Mouse (Mus musculus): ENCODE measurements around the gene Zfp42. TPM values are rescaled to one million over a fixed set of nuclear protein-coding genes. Genes with fewer than 3 reads are reported as not detected.
"Not testable (repeated sequence)": the region's sequence is repeated elsewhere in the genome, so short reads cannot be mapped to it uniquely, and the experiment has no call there.

Zfp42 gene
- polyA plus RNA-seq (2012), result not detected in 2 replicates

DNA sequence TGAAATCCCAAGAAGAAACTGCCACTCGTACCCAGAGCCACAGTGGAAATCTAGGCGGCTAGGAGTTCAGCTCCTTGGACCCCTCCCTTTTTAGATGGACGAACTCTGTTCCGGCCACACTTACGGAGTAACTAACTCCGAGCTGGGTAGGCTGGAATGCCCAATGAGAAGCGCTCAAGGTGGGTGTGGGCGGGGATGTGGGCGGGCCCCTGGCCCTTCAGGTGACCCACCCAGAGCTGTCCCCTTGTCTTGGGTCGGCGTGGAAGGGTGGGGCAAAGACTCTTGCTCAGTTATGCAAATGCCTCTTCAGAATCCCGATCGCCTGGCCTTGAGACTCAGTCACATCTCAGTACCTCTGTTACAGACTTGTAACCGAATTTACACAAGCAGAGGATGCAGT is at the start of gene Zfp42:
Zfp42 (minus strand) TSS at position 85 of the 400 bp plus-strand sequence.
- Histone ChIP-seq H3K36me3 (ENCODE audit: control insufficient read depth) (no peaks in the 10 kb centered on the region), H3K4me3 (replicated peaks) (no peak within 1 kb of the TSS), H3K4me1 (ENCODE audit: control insufficient read depth) (no peaks in the 10 kb centered on the region), H3K27me3 (ENCODE audit: control insufficient read depth) (no peaks in the 10 kb centered on the region), H3K9me3 (ENCODE audit: control insufficient read depth, low read length) (peaks cover 7% of the 10 kb centered on the region)
- TF ChIP-seq TAL1 (IDR thresholded peaks at IDR 0.05; ENCODE audit: low read length) (no peak), GATA1 (IDR thresholded peaks at IDR 0.05; ENCODE audit: low read length) (no peak)

DNA sequence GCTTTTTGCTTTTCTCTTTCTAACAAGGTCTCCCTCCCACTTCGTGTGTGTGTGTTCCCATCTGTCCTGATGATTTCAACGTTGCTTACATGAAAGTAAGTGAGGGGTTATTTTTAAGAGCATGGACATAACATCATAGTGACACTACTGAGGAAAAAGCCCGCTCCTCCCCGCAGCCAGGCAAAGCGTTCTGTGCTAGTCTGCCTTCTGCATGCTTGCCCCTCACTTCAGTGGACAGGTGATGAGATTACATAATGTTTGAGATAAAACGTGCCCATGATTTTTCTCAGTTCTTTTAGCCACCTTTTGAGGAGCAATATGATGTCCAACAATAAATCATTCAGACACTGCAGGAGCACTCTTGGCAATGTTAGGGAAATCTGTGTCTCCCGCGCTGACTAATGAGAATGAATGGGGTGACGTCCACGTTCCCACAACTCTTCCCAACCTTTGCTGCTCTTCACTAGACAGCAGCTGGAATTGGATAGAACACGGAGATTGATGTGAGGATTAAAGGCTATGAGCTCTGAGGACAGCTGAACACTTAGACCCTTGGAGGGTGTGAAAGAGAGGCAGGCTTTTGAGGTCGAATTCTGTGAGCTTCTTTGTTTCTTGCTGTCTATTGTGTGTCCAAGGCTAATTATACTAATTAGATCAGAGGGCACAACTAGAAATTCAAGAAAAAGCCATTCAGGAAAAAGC is 49.4 kb upstream of the Zfp42 start:
- TF ChIP-seq GATA1 (IDR thresholded peaks at IDR 0.05; ENCODE audit: low read length), result no peak
- no peak for TF ChIP-seq TAL1 (IDR thresholded peaks at IDR 0.05; ENCODE audit: low read length)
- Histone ChIP-seq H3K9me3 (ENCODE audit: control insufficient read depth, low read length) (no peaks in the 10 kb centered on the region), H3K4me1 (ENCODE audit: control insufficient read depth) (no peaks in the 10 kb centered on the region), H3K36me3 (ENCODE audit: control insufficient read depth) (no peaks in the 10 kb centered on the region), H3K4me3 (replicated peaks) (no peak overlapping the region), H3K27me3 (ENCODE audit: control insufficient read depth) (no peaks in the 10 kb centered on the region)

DNA sequence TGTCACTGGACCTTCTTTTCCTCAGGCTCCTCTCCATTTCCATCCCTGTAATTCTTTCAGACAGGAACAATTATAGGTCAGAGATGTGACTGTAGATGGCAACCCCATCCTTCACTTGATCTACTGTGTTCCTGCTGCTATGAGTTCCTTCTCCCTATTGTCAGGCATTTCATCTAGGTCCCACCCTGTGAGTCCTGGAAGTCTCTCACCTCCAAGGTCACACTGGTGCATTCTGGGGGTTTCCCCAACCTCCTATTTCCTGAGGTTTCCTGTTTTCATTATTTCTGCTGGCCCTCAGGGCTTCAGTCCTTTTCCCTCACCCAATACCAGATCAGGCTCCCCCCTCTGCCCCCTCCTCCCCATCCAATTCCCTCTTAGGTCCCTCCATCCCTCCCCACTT is 45.5 kb upstream of the Zfp42 start:
- H3K4me3 ChIP-seq (replicated peaks); H3K9me3 ChIP-seq (ENCODE audit: control insufficient read depth, low read length); H3K4me1 ChIP-seq (ENCODE audit: control insufficient read depth); H3K27me3 ChIP-seq (ENCODE audit: control insufficient read depth); H3K36me3 ChIP-seq (ENCODE audit: control insufficient read depth): not testable (repeated sequence)

DNA sequence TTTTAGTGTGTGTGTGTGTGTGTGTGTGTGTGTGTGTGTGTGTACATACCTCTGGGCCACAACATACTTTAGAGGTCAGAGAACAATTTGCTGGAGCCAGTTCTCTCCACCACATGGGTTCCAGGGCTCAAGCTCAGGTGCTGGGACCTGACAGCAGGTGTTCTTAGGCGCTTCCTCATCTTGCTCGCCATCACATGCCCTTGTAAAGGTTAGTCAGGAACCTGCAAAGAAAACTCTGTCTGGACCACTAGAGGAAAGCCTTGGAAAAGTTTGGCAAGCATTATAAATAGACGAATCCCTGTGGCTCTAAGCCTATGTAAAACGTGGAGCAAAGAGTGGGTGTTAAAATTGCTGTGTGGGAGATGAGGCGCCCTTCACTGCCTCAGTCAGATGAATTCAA is 31.8 kb upstream of the Zfp42 start:
- H3K9me3 ChIP-seq (ENCODE audit: control insufficient read depth, low read length), result peaks cover 5% of the 10 kb centered on the region
- TF ChIP-seq TAL1 (IDR thresholded peaks at IDR 0.05; ENCODE audit: low read length) (no peak), GATA1 (IDR thresholded peaks at IDR 0.05; ENCODE audit: low read length) (no peak)
- no peak overlapping the region for H3K4me3 ChIP-seq (replicated peaks)
- H3K27me3 ChIP-seq (ENCODE audit: control insufficient read depth), result no peaks in the 10 kb centered on the region
- no peaks in the 10 kb centered on the region for H3K36me3 ChIP-seq (ENCODE audit: control insufficient read depth)
- H3K4me1 ChIP-seq (ENCODE audit: control insufficient read depth), result no peaks in the 10 kb centered on the region

DNA sequence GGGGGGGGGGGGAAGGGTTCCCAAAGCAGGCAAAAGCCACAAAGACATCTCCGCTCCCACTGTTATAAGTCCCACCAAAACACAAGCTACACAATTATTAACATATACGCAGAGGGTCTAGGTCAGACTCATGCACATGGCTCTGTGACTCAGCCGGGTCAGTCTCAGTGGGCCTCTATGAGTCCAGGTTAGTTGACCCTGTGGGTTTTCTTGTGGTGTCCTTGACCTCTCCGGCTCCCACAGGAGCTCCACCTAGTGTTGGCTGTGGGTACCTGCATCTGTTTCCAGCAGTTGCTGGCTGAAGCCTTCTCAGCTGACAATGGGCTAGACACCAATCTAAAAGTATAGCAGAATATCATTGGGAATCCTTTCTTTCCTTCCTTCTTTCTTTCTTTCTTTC is 26.7 kb upstream of the Zfp42 start:
- H3K27me3 ChIP-seq (ENCODE audit: control insufficient read depth), result no peaks in the 10 kb centered on the region
- no peaks in the 10 kb centered on the region for H3K36me3 ChIP-seq (ENCODE audit: control insufficient read depth)
- H3K4me1 ChIP-seq (ENCODE audit: control insufficient read depth), result no peaks in the 10 kb centered on the region
- no peak overlapping the region for H3K4me3 ChIP-seq (replicated peaks)
- H3K9me3 ChIP-seq (ENCODE audit: control insufficient read depth, low read length), result peaks cover 13% of the 10 kb centered on the region
- TF ChIP-seq GATA1 (IDR thresholded peaks at IDR 0.05; ENCODE audit: low read length) (no peak), TAL1 (IDR thresholded peaks at IDR 0.05; ENCODE audit: low read length) (no peak)

DNA sequence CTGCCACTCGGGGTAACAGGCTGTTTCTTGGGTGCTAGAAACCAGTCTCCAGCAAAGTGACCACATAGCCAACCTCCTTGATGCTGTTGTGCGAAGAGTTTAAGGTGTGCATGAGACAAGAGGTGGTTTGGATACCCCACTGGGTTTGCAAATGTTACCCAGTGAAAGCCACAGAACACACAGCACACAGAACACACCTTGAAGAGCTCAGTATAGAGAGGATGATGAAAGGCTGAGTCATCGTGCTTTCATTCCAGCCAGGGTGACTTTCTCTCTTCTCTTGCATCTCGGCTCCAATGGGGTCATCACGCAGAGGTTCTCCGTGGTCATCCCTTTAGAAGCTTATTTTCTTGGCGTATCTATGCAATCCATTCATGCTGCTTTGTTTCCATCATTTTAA is 24.9 kb upstream of the Zfp42 start:
- Histone ChIP-seq H3K4me3 (replicated peaks) (no peak overlapping the region), H3K36me3 (ENCODE audit: control insufficient read depth) (no peaks in the 10 kb centered on the region), H3K9me3 (ENCODE audit: control insufficient read depth, low read length) (peaks cover 13% of the 10 kb centered on the region), H3K27me3 (ENCODE audit: control insufficient read depth) (no peaks in the 10 kb centered on the region), H3K4me1 (ENCODE audit: control insufficient read depth) (no peaks in the 10 kb centered on the region)
- TF ChIP-seq GATA1 (IDR thresholded peaks at IDR 0.05; ENCODE audit: low read length) (no peak), TAL1 (IDR thresholded peaks at IDR 0.05; ENCODE audit: low read length) (no peak)

DNA sequence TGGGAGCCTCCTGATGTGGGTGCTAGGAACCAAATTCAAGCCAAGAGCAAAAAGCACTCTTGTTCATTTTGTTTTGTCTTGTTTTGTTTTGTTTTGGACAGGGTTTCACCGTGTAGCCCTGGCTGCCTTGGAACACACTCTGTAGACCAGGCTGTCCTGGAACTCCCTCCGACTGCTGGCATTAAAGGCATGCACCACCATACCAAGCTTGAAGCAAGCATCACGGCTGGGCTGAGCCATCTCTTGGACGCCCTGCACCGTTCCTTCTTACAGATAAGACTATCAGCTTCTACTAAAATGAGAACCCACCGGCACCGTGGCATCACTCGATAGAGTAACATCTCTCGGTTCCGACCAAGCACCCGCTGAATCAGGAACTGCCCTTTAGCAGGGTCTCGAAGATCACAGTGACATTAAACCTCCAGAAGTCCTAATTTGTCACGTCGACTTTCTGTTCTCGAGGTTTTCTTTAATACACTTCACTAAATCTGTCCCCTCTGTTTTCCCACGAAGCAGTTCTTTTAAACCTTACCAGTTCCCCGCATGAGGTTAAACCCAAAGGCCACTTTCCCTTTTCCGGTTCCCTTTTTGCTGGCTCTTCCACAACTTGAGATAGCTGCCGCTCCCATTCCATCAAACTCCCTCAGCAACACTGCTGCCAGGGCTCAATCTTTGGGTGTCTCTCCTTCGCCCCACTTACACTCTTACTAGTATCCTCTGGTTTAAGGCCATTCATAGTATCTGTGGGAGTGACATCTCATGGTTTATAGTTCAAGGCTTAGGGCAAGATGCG is 23.3 kb upstream of the Zfp42 start:
- Histone ChIP-seq H3K4me3 (replicated peaks) (no peak overlapping the region), H3K36me3 (ENCODE audit: control insufficient read depth) (no peaks in the 10 kb centered on the region), H3K27me3 (ENCODE audit: control insufficient read depth) (no peaks in the 10 kb centered on the region), H3K9me3 (ENCODE audit: control insufficient read depth, low read length) (peaks cover 13% of the 10 kb centered on the region), H3K4me1 (ENCODE audit: control insufficient read depth) (no peaks in the 10 kb centered on the region)
- TF ChIP-seq TAL1 (IDR thresholded peaks at IDR 0.05; ENCODE audit: low read length) (no peak), GATA1 (IDR thresholded peaks at IDR 0.05; ENCODE audit: low read length) (no peak)

DNA sequence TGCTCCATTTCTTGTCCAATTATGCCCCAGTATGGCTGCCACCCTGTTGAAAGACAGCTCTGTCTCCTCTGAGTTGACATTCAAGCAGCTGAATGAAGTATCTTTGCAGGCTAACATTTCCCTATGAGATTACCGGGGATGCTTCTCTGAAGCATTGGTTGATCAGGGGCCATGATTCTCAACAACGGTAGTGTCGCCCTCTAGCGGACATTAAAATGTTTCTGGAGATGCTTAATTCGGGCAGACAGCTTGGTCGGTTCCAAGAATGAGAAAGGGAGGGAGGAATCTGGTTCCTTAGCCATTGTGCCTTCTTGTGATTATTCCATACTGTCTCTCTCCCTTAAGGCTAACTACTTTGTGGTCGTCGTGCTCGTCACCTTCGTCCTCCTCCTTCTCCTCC is 21.9 kb upstream of the Zfp42 start:
- H3K4me1 ChIP-seq (ENCODE audit: control insufficient read depth), result no peaks in the 10 kb centered on the region
- no peaks in the 10 kb centered on the region for H3K27me3 ChIP-seq (ENCODE audit: control insufficient read depth)
- TF ChIP-seq GATA1 (IDR thresholded peaks at IDR 0.05; ENCODE audit: low read length) (no peak), TAL1 (IDR thresholded peaks at IDR 0.05; ENCODE audit: low read length) (no peak)
- H3K36me3 ChIP-seq (ENCODE audit: control insufficient read depth), result no peaks in the 10 kb centered on the region
- peaks cover 10% of the 10 kb centered on the region for H3K9me3 ChIP-seq (ENCODE audit: control insufficient read depth, low read length)
- H3K4me3 ChIP-seq (replicated peaks), result no peak overlapping the region

DNA sequence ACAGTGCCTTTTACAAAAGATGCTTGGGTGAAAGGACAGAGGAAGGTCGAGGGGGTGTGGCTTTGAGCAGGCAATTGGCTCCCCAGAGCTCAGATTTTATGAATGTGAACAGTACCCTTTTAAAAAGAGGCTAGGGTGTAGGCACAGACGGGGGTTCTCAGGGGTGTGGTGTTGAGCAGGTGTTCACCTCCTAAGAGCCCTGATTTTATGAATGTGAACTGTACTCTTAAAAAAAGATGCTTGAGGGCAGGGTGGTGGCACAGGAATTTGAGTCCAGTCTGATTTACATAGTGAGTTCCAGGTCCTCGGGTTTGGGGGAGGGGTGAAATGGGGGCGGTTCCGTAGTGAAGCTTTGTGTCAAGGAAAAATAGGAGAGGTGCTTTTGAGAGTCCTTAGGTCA is 14.0 kb upstream of the Zfp42 start:
- H3K9me3 ChIP-seq (ENCODE audit: control insufficient read depth, low read length), result no peaks in the 10 kb centered on the region; the same call in 1 of the 2 replicates
- TF ChIP-seq GATA1 (IDR thresholded peaks at IDR 0.05; ENCODE audit: low read length), result no peak
- no peak for TF ChIP-seq TAL1 (IDR thresholded peaks at IDR 0.05; ENCODE audit: low read length)
- no peaks in the 10 kb centered on the region for H3K27me3 ChIP-seq (ENCODE audit: control insufficient read depth)
- H3K4me1 ChIP-seq (ENCODE audit: control insufficient read depth), result no peaks in the 10 kb centered on the region
- no peak overlapping the region for H3K4me3 ChIP-seq (replicated peaks)
- no peaks in the 10 kb centered on the region for H3K36me3 ChIP-seq (ENCODE audit: control insufficient read depth)
